Mouse (Mus musculus): ENCODE measurements at regions not wholly inside any gene's neighbourhood (a gene's known extent, or its start where the extent isn't known, plus 50 kb on each side); places are given as distances from the start of the nearest gene placed in this dataset.

DNA sequence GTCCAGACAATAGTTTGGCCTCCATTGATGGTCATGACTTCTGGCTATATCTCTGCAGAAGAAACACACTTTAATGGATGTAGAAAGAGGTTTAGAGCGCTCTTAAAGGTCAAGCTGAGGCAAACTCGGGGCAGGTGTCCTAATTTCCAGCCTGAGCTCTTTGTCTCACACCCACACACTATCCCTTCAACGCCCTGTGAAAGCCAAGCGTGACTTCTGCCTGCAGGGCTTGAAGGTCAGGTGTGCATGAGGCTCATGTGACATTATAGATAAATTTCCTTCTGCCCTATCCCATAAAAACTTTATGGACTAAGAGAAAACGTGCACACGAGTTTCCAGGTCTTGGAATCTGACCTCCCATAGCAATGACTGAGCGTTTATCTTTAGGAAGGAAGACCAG, 266.0 kb downstream of the Foxo1 start:
- TF ChIP-seq CTCF (IDR thresholded peaks at IDR 0.05; ENCODE audit: borderline replicate concordance, extremely low read depth, insufficient read depth, insufficient read length): no peak
- no peak for TF ChIP-seq POLR2A (IDR thresholded peaks at IDR 0.05; ENCODE audit: borderline replicate concordance, extremely low read depth, insufficient read depth, insufficient read length, poor library complexity, severe bottlenecking)
